Mouse (Mus musculus) lung, postnatal 0 days (tissue): Measurements from ENCODE around the gene Lyrm7. TPM values are rescaled to one million over a fixed set of nuclear protein-coding genes. Genes with fewer than 3 reads are reported as not detected.

Source experiments
- ATAC-seq: fragments of 200-750 bp; cut with Nextera tagmentation; 2 replicates; pipeline ENCODE4 v1.8.0; 2017; ENCODE audit warnings: moderate library complexity
- DNase-seq: peaks from one replicate; pipeline ENCODE4 v3.0.0-alpha.2; 2016; ENCODE audit warnings: low spot score
- H3K27ac ChIP-seq: fragments of 300-500 bp; sonication (generic); 2 replicates; pipeline ENCODE4 v1.5.1; 2014; ENCODE audit warnings: antibody characterized with exemption, mild to moderate bottlenecking, low read length, mixed read lengths
- H3K27me3 ChIP-seq: fragments of 300-500 bp; sonication (generic); replicated peaks from 2 replicates; pipeline ENCODE4 v1.6.1; 2014; ENCODE audit warnings: low read length, mixed read lengths; ENCODE audit not compliant: insufficient read depth
- H3K36me3 ChIP-seq: fragments of 300-500 bp; sonication (generic); 2 replicates; pipeline ENCODE4 v1.6.1; 2014; ENCODE audit warnings: low read length, mixed read lengths; ENCODE audit not compliant: insufficient read depth
- H3K4me1 ChIP-seq: fragments of 300-500 bp; sonication (generic); 2 replicates; pipeline ENCODE4 v1.6.1; 2014; ENCODE audit warnings: antibody characterized with exemption, low read depth, low read length, mixed read lengths; ENCODE audit not compliant: insufficient read depth
- H3K4me2 ChIP-seq: fragments of 300-500 bp; sonication (generic); replicated peaks from 2 replicates; pipeline ENCODE4 v1.6.1; 2014; ENCODE audit warnings: low read depth, mild to moderate bottlenecking, low read length, moderate library complexity, mixed read lengths
- H3K4me3 ChIP-seq: fragments of 300-500 bp; sonication (generic); 2 replicates; pipeline ENCODE4 v1.5.1; 2014; ENCODE audit warnings: low read depth, low read length
- H3K9ac ChIP-seq: fragments of 300-500 bp; sonication (generic); replicated peaks from 2 replicates; pipeline ENCODE4 v1.6.1; 2014; ENCODE audit warnings: low read depth, mild to moderate bottlenecking
- H3K9me3 ChIP-seq: fragments of 300-500 bp; sonication (generic); 2 replicates; pipeline ENCODE4 v1.6.1; 2016; ENCODE audit warnings: low read length, mixed read lengths
- CTCF ChIP-seq: IDR thresholded peaks from 2 replicates; pipeline ENCODE4 v1.5.1; 2016; ENCODE audit warnings: antibody characterized with exemption, mild to moderate bottlenecking
- EP300 ChIP-seq: IDR thresholded peaks from 2 replicates; pipeline ENCODE4 v1.6.1; 2016; ENCODE audit warnings: antibody characterized with exemption, mild to moderate bottlenecking, control low read depth
- WGBS: fragments of 180-500 bp; shearing (Covaris S2); extraction: QIAGEN DNeasy Blood & Tissue Kit; methylation state at CpG from one replicate; pipeline ENCODE4 v1.1.7; 2014; 5-methylcytosine and 5-hydroxymethylcytosine counted together
- polyA plus RNA-seq: library from polyadenylated mRNA; unstranded; fragments of >200 nt; fragmentation: Nextera tagmentation; extraction: Ambion mirVana; gene quantifications from 2 replicates; pipeline ENCODE4 v1.2.1, GENCODE M21; 2015

Lyrm7 gene
- polyA plus RNA-seq, 1 experiment from 2014 or later: 3.1 TPM

DNA sequence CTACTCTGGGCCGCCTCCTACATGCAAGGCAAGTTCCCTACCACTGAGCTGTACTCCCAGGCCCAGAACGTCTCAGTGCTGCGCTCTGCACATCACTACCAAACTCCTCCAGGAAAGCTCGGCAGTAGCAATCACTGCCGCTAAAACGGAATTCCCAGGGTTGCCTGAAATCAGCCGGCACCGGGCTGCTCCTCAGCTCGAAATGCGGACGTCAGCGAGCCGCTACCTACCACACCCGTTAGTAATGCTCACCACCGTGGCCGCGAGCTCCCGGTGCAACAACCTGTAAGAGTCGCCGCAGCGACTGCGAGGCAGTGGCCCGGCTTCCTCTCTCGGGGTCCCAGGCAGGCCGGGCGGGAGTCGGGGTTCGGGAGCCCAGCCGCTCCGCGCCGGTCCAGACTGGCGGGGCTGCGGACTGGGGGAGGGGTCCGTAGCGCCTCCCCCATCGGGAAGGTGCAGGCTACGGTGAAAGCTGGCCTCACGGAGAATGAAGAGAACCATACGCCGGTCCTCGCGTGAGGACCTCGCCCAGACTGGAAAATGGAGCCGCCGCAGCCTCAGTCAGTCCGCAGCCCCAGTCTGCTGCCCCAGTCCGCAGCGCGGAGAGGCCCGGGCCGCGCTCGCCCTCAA lies 73.7 kb downstream of the Lyrm7 start:
- 2% methylated on average over 51 of the region's 54 CpGs for WGBS
- DNase-seq (peak; percentile 79), ATAC-seq (peak; percentile 75)
- H3K4me2 ChIP-seq: peak overlapping the region; percentile 77
- no peaks in the 10 kb centered on the region for H3K9me3 ChIP-seq
- peak overlapping the region; percentile 88 for H3K9ac ChIP-seq
- no peaks in the 10 kb centered on the region for H3K36me3 ChIP-seq
- peaks cover 6% of the 10 kb centered on the region; the same call in 1 of the 2 replicates for H3K4me1 ChIP-seq
- H3K27ac ChIP-seq: peak overlapping the region; percentile 94
- no peak; the same call in 1 of the 2 replicates for TF ChIP-seq CTCF
- TF ChIP-seq EP300: no peak
- peak overlapping the region; percentile 91 for H3K4me3 ChIP-seq
- no peaks in the 10 kb centered on the region for H3K27me3 ChIP-seq

DNA sequence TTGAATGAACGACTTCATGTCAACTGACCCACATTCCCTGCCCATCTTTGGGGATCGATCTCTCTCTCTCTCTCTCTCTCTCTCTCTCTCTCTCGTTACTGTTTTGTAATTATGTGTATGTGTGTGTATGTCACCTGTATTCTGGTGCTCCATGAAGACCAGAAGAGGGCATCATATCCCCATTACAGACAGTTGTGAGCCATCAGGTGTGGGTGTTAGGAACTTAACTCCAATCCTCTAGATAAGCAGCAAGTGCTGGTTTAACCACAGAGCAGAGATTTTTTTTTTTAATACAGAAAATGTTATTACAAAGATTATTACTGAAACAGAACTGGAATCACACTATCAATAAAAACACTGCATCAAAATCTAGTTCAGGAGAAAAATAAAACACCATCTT lies 75.2 kb downstream of the Lyrm7 start:
- Histone ChIP-seq H3K4me2 (no peak overlapping the region; the same call in 1 of the 2 replicates), H3K4me1 (peaks cover 6% of the 10 kb centered on the region; the same call in 1 of the 2 replicates), H3K9ac (no peak overlapping the region), H3K27me3 (no peaks in the 10 kb centered on the region), H3K9me3 (no peaks in the 10 kb centered on the region), H3K4me3 (no peak overlapping the region), H3K27ac (no peak overlapping the region), H3K36me3 (no peaks in the 10 kb centered on the region)
- WGBS: 86% methylated on average over 3 of the region's 3 CpGs
- TF ChIP-seq EP300 (no peak), CTCF (peak; percentile 22; the same call in 1 of the 2 replicates)
- ATAC-seq (no peak), DNase-seq (no peak)

DNA sequence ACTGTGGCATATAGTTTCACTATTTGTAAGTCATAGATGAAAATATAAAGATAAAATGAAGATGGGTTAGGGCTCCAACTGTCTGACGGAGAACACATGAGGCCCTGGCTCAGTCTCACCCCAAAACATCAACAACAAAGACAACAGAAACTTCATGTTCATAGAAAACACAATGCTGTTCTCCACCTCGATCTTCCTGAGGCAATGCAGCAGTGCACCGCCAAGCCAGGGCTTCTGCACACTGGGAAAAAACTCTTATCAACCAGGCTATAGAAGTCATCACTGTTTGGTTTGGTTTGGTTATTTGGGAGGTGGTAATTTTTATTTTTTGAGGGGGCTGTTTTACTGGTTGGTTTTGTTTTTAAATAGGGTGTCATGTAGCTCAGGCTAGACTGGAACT lies 76.3 kb downstream of the Lyrm7 start:
- Histone ChIP-seq H3K36me3 (no peaks in the 10 kb centered on the region), H3K4me3 (no peak overlapping the region), H3K9me3 (no peaks in the 10 kb centered on the region), H3K9ac (no peak overlapping the region), H3K4me2 (no peak overlapping the region), H3K27ac (no peak overlapping the region), H3K27me3 (no peaks in the 10 kb centered on the region), H3K4me1 (peaks cover 6% of the 10 kb centered on the region; the same call in 1 of the 2 replicates)
- DNase-seq (no peak), ATAC-seq (no peak)
- 86% methylated on average over 3 of the region's 3 CpGs for WGBS
- no peak for TF ChIP-seq EP300
- no peak for TF ChIP-seq CTCF

DNA sequence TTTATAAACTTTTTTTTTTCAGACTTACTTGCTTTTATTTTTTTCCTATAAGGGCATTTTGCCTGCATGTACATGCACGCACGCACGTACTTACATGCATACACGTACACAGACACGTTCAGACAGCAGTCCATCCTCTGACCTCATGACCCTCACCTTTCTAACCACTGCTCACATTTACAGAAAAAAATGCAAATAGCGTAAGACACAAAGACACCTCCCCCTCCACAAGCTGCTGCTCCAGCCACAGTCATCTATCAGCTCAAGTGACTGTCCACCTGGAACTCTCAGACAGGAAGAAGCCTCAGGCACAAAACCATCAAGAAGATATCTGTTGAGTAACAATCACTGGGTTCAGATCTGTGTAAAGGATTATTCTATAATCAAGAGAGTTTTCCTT lies 78.5 kb downstream of the Lyrm7 start:
- Histone ChIP-seq H3K4me2 (no peak overlapping the region), H3K27me3 (no peaks in the 10 kb centered on the region), H3K27ac (no peak overlapping the region), H3K36me3 (no peaks in the 10 kb centered on the region), H3K4me3 (no peak overlapping the region), H3K9me3 (no peaks in the 10 kb centered on the region), H3K9ac (no peak overlapping the region), H3K4me1 (peaks cover 6% of the 10 kb centered on the region; the same call in 1 of the 2 replicates)
- 81% methylated on average over 6 of the region's 6 CpGs for WGBS
- no peak for DNase-seq
- no peak for ATAC-seq
- TF ChIP-seq CTCF (no peak), EP300 (no peak)

DNA sequence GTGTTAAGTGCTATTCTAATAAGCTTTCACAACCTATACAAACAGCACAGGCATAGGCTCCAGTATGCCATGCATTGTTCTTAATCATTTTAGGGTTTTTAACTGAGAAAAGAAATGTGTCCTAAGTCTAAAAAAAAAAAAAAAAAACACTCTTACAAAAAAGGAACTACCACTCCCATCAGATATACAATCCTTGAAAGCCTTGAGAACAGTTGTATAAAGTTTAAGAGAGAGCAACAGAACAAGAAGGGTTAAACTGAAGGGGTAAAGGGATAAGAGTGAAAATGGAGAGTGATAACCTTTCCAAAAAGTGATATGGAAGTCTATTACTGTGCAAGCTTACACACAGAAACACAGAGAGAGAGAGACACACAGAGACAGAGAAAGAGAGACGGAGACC lies 80.8 kb downstream of the Lyrm7 start:
- Histone ChIP-seq H3K9me3 (no peaks in the 10 kb centered on the region), H3K9ac (no peak overlapping the region), H3K4me3 (no peak overlapping the region), H3K4me1 (peaks cover 9% of the 10 kb centered on the region; the same call in 1 of the 2 replicates), H3K4me2 (no peak overlapping the region), H3K27me3 (no peaks in the 10 kb centered on the region), H3K27ac (no peak overlapping the region), H3K36me3 (no peaks in the 10 kb centered on the region)
- WGBS: 92% methylated on average over 1 of the region's 1 CpGs
- no peak for ATAC-seq
- no peak for DNase-seq
- no peak for TF ChIP-seq EP300
- TF ChIP-seq CTCF: no peak

DNA sequence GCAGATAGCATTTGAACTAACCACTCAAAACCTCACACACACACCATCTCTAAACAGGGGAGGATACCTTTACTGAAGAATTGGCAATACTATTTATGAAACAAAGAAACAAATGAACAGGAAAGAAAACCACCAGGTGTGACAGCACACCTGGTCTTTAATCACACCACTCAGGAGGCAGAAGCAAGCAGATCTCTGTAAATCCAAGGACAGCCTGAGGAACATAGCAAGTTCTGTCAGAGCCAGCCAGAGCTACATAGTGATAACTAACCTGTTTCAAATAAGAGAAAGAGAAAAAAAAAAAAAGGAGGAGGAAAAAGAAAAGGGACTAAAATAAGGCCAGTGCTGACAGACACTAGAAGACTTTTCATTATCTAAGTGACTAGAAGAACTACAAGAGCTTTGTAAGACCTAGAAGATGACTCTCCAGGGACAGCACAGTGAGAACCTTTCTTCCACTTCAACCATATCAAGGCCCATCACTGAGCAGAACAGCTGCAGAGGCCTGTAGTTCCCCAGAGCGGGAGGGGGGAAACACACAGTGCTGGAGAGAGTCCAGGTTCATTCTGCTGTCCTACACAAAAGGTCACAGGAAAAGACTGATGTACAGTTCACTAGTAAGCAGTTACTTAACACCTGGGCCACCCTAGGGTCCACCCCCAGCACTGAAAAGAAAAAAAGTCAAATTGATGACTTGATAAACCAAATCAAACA lies 82.4 kb downstream of the Lyrm7 start:
- peaks cover 13% of the 10 kb centered on the region for H3K4me1 ChIP-seq
- TF ChIP-seq EP300 (no peak), CTCF (no peak)
- DNase-seq: no peak
- no peak overlapping the region for H3K27ac ChIP-seq
- H3K36me3 ChIP-seq: no peaks in the 10 kb centered on the region
- no peaks in the 10 kb centered on the region for H3K9me3 ChIP-seq
- no peak overlapping the region for H3K4me3 ChIP-seq
- no peak overlapping the region for H3K9ac ChIP-seq
- WGBS: 38% methylated on average over 1 of the region's 1 CpGs
- ATAC-seq: no peak
- H3K4me2 ChIP-seq: no peak overlapping the region
- H3K27me3 ChIP-seq: no peaks in the 10 kb centered on the region
